Mouse (Mus musculus): Measurements from ENCODE around the gene Mvb12a. TPM values are rescaled to one million over a fixed set of nuclear protein-coding genes. Genes with fewer than 3 reads are reported as not detected.

Mvb12a gene
- polyA plus RNA-seq, 1 experiment: 136 TPM

- TF ChIP-seq POLR2A (IDR thresholded peaks at IDR 0.05; ENCODE audit: low read depth, low read length) (no peak), CTCF (conservative IDR thresholded peaks at IDR 0.05; ENCODE audit: insufficient read depth, insufficient read length, low read depth, low read length) (no peak)
- Histone ChIP-seq H3K4me3 (ENCODE audit: insufficient read depth, low read depth, low read length) (peak overlapping the region; percentile 75), H3K4me1 (ENCODE audit: control insufficient read depth, insufficient read depth, low read length) (peaks cover 17% of the 10 kb centered on the region; the same call in 1 of the 2 replicates), H3K27ac (ENCODE audit: insufficient read depth, low read depth, low read length) (peak overlapping the region; percentile 94), H3K27me3 (replicated peaks; ENCODE audit: control insufficient read depth, insufficient read depth, low read length) (no peaks in the 10 kb centered on the region), H3K36me3 (ENCODE audit: control insufficient read depth, insufficient read depth, low read length) (no peaks in the 10 kb centered on the region)
- DNase-seq: peak; percentile 99
- 1% methylated on average over 41 of the region's 41 CpGs for WGBS
These were observed 27.7 kb downstream of the Mvb12a start for GRCm38 (mm10) chr8:71570291-71570954.

- TF ChIP-seq CTCF (conservative IDR thresholded peaks at IDR 0.05; ENCODE audit: insufficient read depth, insufficient read length, low read depth, low read length): no peak; the same call in 1 of the 2 replicates
- TF ChIP-seq POLR2A (IDR thresholded peaks at IDR 0.05; ENCODE audit: low read depth, low read length): no peak
- WGBS: 66% methylated on average over 2 of the region's 2 CpGs
- H3K4me3 ChIP-seq (ENCODE audit: insufficient read depth, low read depth, low read length): no peak overlapping the region
- no peak overlapping the region for H3K27ac ChIP-seq (ENCODE audit: insufficient read depth, low read depth, low read length)
- DNase-seq: no peak
- H3K36me3 ChIP-seq (ENCODE audit: control insufficient read depth, insufficient read depth, low read length): no peaks in the 10 kb centered on the region
- peaks cover 17% of the 10 kb centered on the region; the same call in 1 of the 2 replicates for H3K4me1 ChIP-seq (ENCODE audit: control insufficient read depth, insufficient read depth, low read length)
- H3K27me3 ChIP-seq (replicated peaks; ENCODE audit: control insufficient read depth, insufficient read depth, low read length): no peaks in the 10 kb centered on the region
These were observed 29.4 kb downstream of the Mvb12a start for GRCm38 (mm10) chr8:71572077-71572476.

- 56% methylated on average over 9 of the region's 9 CpGs for WGBS
- TF ChIP-seq CTCF (conservative IDR thresholded peaks at IDR 0.05; ENCODE audit: insufficient read depth, insufficient read length, low read depth, low read length): no peak
- Histone ChIP-seq H3K4me3 (ENCODE audit: insufficient read depth, low read depth, low read length) (no peak overlapping the region), H3K4me1 (ENCODE audit: control insufficient read depth, insufficient read depth, low read length) (peaks cover 8% of the 10 kb centered on the region; the same call in 1 of the 2 replicates), H3K36me3 (ENCODE audit: control insufficient read depth, insufficient read depth, low read length) (no peaks in the 10 kb centered on the region), H3K27ac (ENCODE audit: insufficient read depth, low read depth, low read length) (no peak overlapping the region; the same call in 1 of the 2 replicates), H3K27me3 (replicated peaks; ENCODE audit: control insufficient read depth, insufficient read depth, low read length) (no peaks in the 10 kb centered on the region)
- peak; percentile 83 for DNase-seq
These were observed 30.3 kb downstream of the Mvb12a start for GRCm38 (mm10) chr8:71572847-71573633.

- 70% methylated on average over 7 of the region's 7 CpGs for WGBS
- Histone ChIP-seq H3K27ac (ENCODE audit: insufficient read depth, low read depth, low read length) (no peak overlapping the region; the same call in 1 of the 2 replicates), H3K27me3 (replicated peaks; ENCODE audit: control insufficient read depth, insufficient read depth, low read length) (no peaks in the 10 kb centered on the region), H3K4me1 (ENCODE audit: control insufficient read depth, insufficient read depth, low read length) (peaks cover 5% of the 10 kb centered on the region; the same call in 1 of the 2 replicates), H3K36me3 (ENCODE audit: control insufficient read depth, insufficient read depth, low read length) (no peaks in the 10 kb centered on the region), H3K4me3 (ENCODE audit: insufficient read depth, low read depth, low read length) (no peak overlapping the region)
- no peak for DNase-seq
- TF ChIP-seq CTCF (conservative IDR thresholded peaks at IDR 0.05; ENCODE audit: insufficient read depth, insufficient read length, low read depth, low read length) (no peak), POLR2A (IDR thresholded peaks at IDR 0.05; ENCODE audit: low read depth, low read length) (no peak)
These were observed 31.7 kb downstream of the Mvb12a start for GRCm38 (mm10) chr8:71574426-71574825.

- TF ChIP-seq POLR2A (IDR thresholded peaks at IDR 0.05; ENCODE audit: low read depth, low read length) (no peak), CTCF (conservative IDR thresholded peaks at IDR 0.05; ENCODE audit: insufficient read depth, insufficient read length, low read depth, low read length) (no peak)
- Histone ChIP-seq H3K27ac (ENCODE audit: insufficient read depth, low read depth, low read length) (no peak overlapping the region), H3K27me3 (replicated peaks; ENCODE audit: control insufficient read depth, insufficient read depth, low read length) (no peaks in the 10 kb centered on the region), H3K4me3 (ENCODE audit: insufficient read depth, low read depth, low read length) (no peak overlapping the region), H3K4me1 (ENCODE audit: control insufficient read depth, insufficient read depth, low read length) (peaks cover 5% of the 10 kb centered on the region; the same call in 1 of the 2 replicates), H3K36me3 (ENCODE audit: control insufficient read depth, insufficient read depth, low read length) (no peaks in the 10 kb centered on the region)
- WGBS: 56% methylated on average over 1 of the region's 1 CpGs
- DNase-seq: no peak
These were observed 32.3 kb downstream of the Mvb12a start for GRCm38 (mm10) chr8:71575020-71575419.

- no peak overlapping the region for H3K4me3 ChIP-seq (ENCODE audit: insufficient read depth, low read depth, low read length)
- no peaks in the 10 kb centered on the region for H3K4me1 ChIP-seq (ENCODE audit: control insufficient read depth, insufficient read depth, low read length)
- no peaks in the 10 kb centered on the region for H3K27me3 ChIP-seq (replicated peaks; ENCODE audit: control insufficient read depth, insufficient read depth, low read length)
- no peak for TF ChIP-seq CTCF (conservative IDR thresholded peaks at IDR 0.05; ENCODE audit: insufficient read depth, insufficient read length, low read depth, low read length)
- no peak for TF ChIP-seq POLR2A (IDR thresholded peaks at IDR 0.05; ENCODE audit: low read depth, low read length)
- DNase-seq: no peak
- no peak overlapping the region for H3K27ac ChIP-seq (ENCODE audit: insufficient read depth, low read depth, low read length)
- H3K36me3 ChIP-seq (ENCODE audit: control insufficient read depth, insufficient read depth, low read length): no peaks in the 10 kb centered on the region
- 72% methylated on average over 4 of the region's 4 CpGs for WGBS
These were observed 35.2 kb downstream of the Mvb12a start for GRCm38 (mm10) chr8:71577856-71578387.

- Histone ChIP-seq H3K36me3 (ENCODE audit: control insufficient read depth, insufficient read depth, low read length) (no peaks in the 10 kb centered on the region), H3K4me1 (ENCODE audit: control insufficient read depth, insufficient read depth, low read length) (no peaks in the 10 kb centered on the region), H3K4me3 (ENCODE audit: insufficient read depth, low read depth, low read length) (no peak overlapping the region), H3K27ac (ENCODE audit: insufficient read depth, low read depth, low read length) (no peak overlapping the region), H3K27me3 (replicated peaks; ENCODE audit: control insufficient read depth, insufficient read depth, low read length) (no peaks in the 10 kb centered on the region)
- no peak for DNase-seq
- 53% methylated on average over 1 of the region's 1 CpGs for whole genome bisulfite sequencing
- TF ChIP-seq CTCF (conservative IDR thresholded peaks at IDR 0.05; ENCODE audit: insufficient read depth, insufficient read length, low read depth, low read length) (no peak), POLR2A (IDR thresholded peaks at IDR 0.05; ENCODE audit: low read depth, low read length) (no peak)
These were observed 36.3 kb downstream of the Mvb12a start for GRCm38 (mm10) chr8:71579009-71579408.
